Mouse (Mus musculus): ENCODE results near the gene Prdm15.
A peak's percentile ranks its signal among the peaks of the same experiment; 100 is the strongest.

Gene Prdm15

GRCm38 (mm10) chr16:97851741-97852319 is at the start of gene Prdm15:
Gene Prdm15 (minus strand): TSS chr16:97851850.
- DNase-seq = peak; percentile 91

GRCm38 (mm10) chr16:97897346-97898024 is 45.8 kb upstream of the Prdm15 start:
- DNase-seq = no peak

- peak; percentile 11 for DNase-seq
Observed at GRCm38 (mm10) chr16:97887762-97888161, 36.1 kb upstream of the Prdm15 start.

- no peak for DNase-seq
Observed at GRCm38 (mm10) chr16:97883696-97884095, 32.0 kb upstream of the Prdm15 start.

GRCm38 (mm10) chr16:97882891-97883290 is 31.2 kb upstream of the Prdm15 start:
- DNase-seq = no peak

GRCm38 (mm10) chr16:97879134-97879533 is 27.5 kb upstream of the Prdm15 start:
- DNase-seq = no peak

GRCm38 (mm10) chr16:97877502-97877901 is 25.9 kb upstream of the Prdm15 start:
- no peak for DNase-seq

GRCm38 (mm10) chr16:97875101-97875500 is 23.5 kb upstream of the Prdm15 start:
- no peak for DNase-seq

GRCm38 (mm10) chr16:97874376-97874775 is 22.7 kb upstream of the Prdm15 start:
- no peak for DNase-seq

GRCm38 (mm10) chr16:97872657-97873056 is 21.0 kb upstream of the Prdm15 start:
- no peak for DNase-seq

GRCm38 (mm10) chr16:97869193-97870102 is 17.8 kb upstream of the Prdm15 start:
- DNase-seq = no peak

GRCm38 (mm10) chr16:97863932-97864467 is 12.3 kb upstream of the Prdm15 start:
- DNase-seq = no peak

GRCm38 (mm10) chr16:97856050-97856449 is 4.4 kb upstream of the Prdm15 start:
- DNase-seq = no peak

GRCm38 (mm10) chr16:97851061-97851740 is 449 bp downstream of the Prdm15 start:
- peak; percentile 88 for DNase-seq

- no peak for DNase-seq
Observed at GRCm38 (mm10) chr16:97850667-97851060, 986 bp downstream of the Prdm15 start.

GRCm38 (mm10) chr16:97848832-97849231 is 2.8 kb downstream of the Prdm15 start:
- DNase-seq = no peak

GRCm38 (mm10) chr16:97844967-97845937 is 6.4 kb downstream of the Prdm15 start:
- no peak for DNase-seq

GRCm38 (mm10) chr16:97832154-97832553 is 19.5 kb downstream of the Prdm15 start:
- no peak for DNase-seq

GRCm38 (mm10) chr16:97828207-97828606 is 23.4 kb downstream of the Prdm15 start:
- no peak for DNase-seq

GRCm38 (mm10) chr16:97823311-97824007 is 28.2 kb downstream of the Prdm15 start:
- DNase-seq = no peak

- no peak for DNase-seq
Observed at GRCm38 (mm10) chr16:97819532-97819931, 32.1 kb downstream of the Prdm15 start.

Measured in cerebellum, adult 8-10 months (tissue).